Mouse (Mus musculus) frontal cortex, postnatal 25 days (tissue): ENCODE measurements at regions not wholly inside any gene's neighbourhood (a gene's known extent, or its start where the extent isn't known, plus 50 kb on each side); places are given as distances from the start of the nearest gene placed in this dataset.

Source experiments
- DNase-seq, 2 experiments: peaks; one replicate each; pipeline ENCODE4 v3.0.0; 2022; ENCODE audit warnings: low spot score in 2 of 2

- no peak for DNase-seq
Observed at GRCm38 (mm10) chr2:9267675-9268074, 613.4 kb upstream of the 4930412O13Rik start.

GRCm38 (mm10) chr2:9283441-9283840, 597.6 kb upstream of the 4930412O13Rik start:
- DNase-seq = no peak

- no peak for DNase-seq
Observed at GRCm38 (mm10) chr2:9285800-9286199, 595.3 kb upstream of the 4930412O13Rik start.

- no peak for DNase-seq
Observed at GRCm38 (mm10) chr2:9287077-9287476, 594.0 kb upstream of the 4930412O13Rik start.

- DNase-seq = no peak
Observed at GRCm38 (mm10) chr2:9287623-9288022, 593.4 kb upstream of the 4930412O13Rik start.

- DNase-seq = no peak
Observed at GRCm38 (mm10) chr2:9331630-9332352, 549.3 kb upstream of the 4930412O13Rik start.

GRCm38 (mm10) chr2:9348982-9349381, 532.1 kb upstream of the 4930412O13Rik start:
- no peak for DNase-seq

- DNase-seq = no peak
Observed at GRCm38 (mm10) chr2:9349994-9350393, 531.1 kb upstream of the 4930412O13Rik start.

GRCm38 (mm10) chr2:9352190-9352589, 528.9 kb upstream of the 4930412O13Rik start:
- DNase-seq = no peak

GRCm38 (mm10) chr2:9360020-9360419, 521.0 kb upstream of the 4930412O13Rik start:
- no peak for DNase-seq

GRCm38 (mm10) chr2:9367801-9368584, 513.1 kb upstream of the 4930412O13Rik start:
- no peak for DNase-seq

GRCm38 (mm10) chr2:9369572-9369971, 511.5 kb upstream of the 4930412O13Rik start:
- DNase-seq = no peak

- DNase-seq = no peak
Observed at GRCm38 (mm10) chr2:9386566-9386965, 494.5 kb upstream of the 4930412O13Rik start.

GRCm38 (mm10) chr2:9388058-9388457, 493.0 kb upstream of the 4930412O13Rik start:
- no peak for DNase-seq

GRCm38 (mm10) chr2:9395379-9395999, 485.6 kb upstream of the 4930412O13Rik start:
- DNase-seq = no peak

- no peak for DNase-seq
Observed at GRCm38 (mm10) chr2:9401461-9401860, 479.6 kb upstream of the 4930412O13Rik start.

- no peak for DNase-seq
Observed at GRCm38 (mm10) chr2:9402281-9402680, 478.8 kb upstream of the 4930412O13Rik start.

- DNase-seq = no peak
Observed at GRCm38 (mm10) chr2:9409075-9409474, 472.0 kb upstream of the 4930412O13Rik start.

- no peak for DNase-seq
Observed at GRCm38 (mm10) chr2:9422686-9423085, 458.4 kb upstream of the 4930412O13Rik start.

- no peak for DNase-seq
Observed at GRCm38 (mm10) chr2:9423534-9423933, 457.5 kb upstream of the 4930412O13Rik start.

GRCm38 (mm10) chr2:9433110-9433940, 447.7 kb upstream of the 4930412O13Rik start:
- DNase-seq = no peak
